Mouse (Mus musculus) mouse trophoblast stem cell (cell line): ENCODE results near the gene Yap1.

Experiments
- in situ Hi-C, 2 experiments: fragments of 300-500 bp; cut with MseI, MboI; formaldehyde crosslinking; loops; 2 replicates in 1 of 2; 3 replicates in 1 of 2; pipeline ENCODE4 v1.15.1; 2025

Yap1 gene

DNA sequence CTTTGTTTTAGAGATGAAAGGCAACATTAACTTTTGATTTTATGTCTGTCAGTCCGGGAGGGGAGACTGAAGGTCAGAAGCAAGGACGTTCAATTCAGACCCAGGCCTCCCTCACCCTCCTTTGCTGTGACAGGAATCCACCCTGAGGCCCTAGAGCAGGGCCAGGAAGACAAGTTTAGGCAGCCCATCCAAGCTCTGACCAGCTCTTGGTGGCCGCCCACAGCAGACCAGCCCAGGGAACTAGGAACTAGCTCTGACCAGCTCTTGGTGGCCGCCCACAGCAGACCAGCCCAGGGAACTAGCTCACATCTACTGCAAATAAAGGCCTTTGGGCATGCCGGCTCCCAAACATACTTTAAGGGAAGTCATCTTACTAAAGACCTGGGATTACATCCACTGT lies 26.8 kb downstream of the Yap1 start:
- in situ Hi-C loops: no loop called here

DNA sequence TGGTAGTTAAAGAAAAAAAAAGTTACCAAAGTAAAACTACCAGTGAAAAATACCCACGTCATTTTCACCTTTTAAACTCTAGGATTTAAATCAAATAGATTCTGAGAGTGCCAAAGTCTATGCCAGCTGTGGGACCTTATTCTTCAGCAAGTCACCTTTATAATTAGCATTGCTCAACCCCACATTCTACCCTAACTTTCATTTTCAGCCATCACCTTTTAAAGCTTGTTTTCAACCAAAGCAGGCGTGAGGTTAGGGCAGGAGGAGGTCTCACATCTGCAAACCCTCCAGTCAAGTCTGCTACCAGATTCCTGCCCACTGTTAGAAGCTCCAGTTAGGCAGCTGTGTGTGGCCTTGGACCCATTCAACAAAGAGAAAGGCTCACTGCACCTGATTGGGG lies 32.4 kb downstream of the Yap1 start:
- in situ Hi-C loops: no loop called here

DNA sequence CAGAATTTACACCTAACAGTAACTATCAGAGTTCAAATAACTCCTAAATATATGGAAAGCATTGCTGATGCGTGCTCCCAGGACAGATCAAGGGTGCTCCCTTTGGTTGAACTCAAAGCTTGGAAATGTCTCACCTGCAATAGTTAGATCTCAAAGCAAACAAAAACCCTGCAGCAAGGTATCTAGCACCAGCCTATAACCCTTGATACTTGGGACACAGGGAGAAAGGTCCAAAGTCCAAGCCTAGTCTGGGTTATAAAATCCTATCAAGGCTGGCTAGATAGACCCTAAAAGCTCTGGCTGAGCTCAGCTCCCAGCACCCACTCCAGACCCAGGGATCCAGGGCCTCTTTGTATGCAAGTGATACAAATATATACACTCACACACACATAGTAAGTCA lies 36.4 kb downstream of the Yap1 start:
- in situ Hi-C loops: no loop called here

DNA sequence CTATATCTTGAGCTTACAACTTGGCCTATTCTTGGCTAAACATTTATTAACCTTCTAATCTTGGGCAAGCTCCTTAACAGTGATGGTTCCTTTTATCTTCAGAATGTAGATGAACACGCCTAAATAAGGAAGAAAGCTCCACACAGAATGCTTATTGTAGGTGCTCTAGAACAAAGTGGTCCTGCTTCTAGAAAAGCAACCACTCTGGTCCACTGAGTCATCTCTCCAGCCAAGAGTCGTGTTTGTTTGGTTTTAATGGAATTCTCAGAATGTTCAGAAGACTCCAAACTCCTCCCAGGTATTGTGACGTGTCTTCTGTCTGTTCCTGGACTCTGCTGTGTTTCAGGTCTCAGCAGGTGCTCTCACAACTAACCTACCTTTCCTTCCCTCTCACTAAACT lies 38.8 kb downstream of the Yap1 start:
- in situ Hi-C loops: no loop called here

DNA sequence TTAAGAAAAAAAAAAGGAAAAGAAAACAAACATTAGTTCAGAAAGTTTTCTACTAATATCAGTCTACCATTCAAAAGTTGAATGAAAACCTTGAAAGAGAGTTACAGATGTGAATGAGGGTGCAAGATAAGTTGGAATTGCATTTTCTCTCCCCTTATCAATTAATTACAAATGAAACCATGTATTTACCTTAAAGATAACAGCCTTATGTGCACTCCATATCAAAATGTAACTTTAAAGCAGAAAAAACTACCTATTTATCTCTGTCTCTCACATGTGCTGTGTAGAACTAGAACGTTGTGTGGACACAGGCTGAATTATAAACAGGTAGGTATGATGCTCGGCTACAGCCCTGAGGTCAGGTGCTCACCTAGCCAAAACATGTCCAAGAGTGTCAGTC lies 40.5 kb downstream of the Yap1 start:
- in situ Hi-C loops: no loop called here

DNA sequence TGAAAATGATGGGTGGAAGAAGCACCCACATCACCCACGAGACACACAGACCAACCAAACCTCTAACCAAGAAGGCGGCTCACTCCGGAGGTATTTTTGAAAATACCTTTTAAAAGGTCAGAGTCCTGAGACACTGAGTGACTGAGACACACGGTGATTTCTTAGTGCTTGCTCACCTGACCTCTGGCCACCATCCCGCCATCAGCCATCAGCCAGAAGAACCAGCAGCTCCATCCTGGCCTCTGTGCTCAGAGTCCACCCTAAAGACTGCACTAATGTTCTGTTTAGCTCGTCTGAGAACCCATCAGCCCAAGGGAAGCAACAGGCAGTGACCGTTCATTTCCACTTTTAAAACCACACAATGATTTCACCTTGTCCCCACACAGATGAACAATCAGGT lies 41.5 kb downstream of the Yap1 start:
- in situ Hi-C loops: no loop called here

DNA sequence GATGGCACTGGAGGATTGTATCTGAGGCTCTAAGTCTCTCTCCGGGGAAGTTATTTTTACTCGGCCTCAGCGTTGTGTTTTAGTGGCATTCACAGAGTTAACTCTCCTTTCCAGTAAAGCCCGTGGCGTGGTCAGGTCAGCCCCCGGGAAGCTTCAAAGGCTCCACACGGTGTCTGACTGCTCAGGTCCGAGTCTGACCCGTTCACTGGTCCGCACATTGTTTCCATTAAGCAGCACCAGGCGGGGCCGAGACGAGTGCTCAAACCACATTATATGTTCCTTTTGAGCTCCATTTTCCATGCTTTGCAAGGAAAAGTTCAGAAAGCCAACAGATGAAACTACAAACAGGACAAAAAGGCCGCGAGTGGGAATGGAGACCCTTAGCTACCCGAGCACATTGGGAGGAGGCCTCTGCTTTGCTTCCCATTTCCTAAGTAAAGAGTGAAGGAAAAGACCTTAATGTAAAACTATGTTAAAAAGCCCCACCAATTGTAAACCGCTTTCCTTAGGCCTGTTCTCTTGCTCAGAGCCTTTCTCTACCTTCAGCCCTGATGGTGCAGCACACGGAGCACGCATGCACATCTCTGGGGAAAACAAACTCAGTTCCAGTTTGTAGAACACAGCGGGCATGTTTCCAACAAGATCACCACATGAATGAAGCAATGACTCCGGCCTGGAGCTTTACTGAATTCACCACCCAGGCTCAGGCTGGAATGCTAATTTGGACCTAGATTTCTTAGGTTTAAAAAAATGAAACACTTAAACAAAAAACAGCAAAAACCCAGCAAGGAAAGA lies 42.8 kb downstream of the Yap1 start:
- in situ Hi-C loops: no loop called here

DNA sequence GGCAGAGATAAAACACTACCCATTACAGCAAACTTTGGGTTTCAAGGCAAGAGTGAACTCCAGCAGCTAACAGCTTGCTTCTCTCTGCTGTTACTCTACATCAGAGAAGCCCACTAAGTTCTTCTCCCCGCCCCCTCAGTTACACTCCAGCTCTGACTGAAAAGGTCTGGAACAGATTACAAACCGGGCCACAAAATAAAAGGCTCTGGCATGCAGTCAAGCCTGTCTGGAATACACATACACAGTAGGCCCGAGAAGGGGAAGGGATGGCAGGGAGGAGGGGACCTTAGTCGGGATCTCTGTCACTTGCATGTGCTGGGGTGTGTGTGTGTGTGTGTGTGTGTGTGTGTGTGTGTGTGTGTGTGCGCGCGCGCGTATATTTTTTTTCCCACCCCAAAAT lies 44.0 kb downstream of the Yap1 start:
- in situ Hi-C loops: no loop called here

DNA sequence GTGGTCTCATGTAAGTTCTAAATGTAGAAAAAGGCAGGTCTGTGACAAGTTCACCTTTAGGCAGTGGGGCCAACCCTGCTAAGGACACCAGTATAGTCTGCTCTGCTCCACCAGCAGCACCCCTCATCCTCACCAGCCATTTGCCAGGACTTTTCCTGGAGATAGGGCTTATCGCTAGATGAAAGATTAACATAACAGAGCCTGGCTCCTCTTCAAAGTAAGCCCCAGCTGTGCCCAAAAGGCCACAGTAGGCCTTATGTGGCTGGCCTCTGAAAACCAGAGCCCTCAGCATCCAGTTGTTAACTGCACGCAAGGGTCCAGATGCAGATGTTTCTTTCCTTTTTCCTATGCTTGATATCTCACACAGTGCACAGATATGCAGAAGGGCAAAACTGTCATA lies 45.1 kb downstream of the Yap1 start:
- in situ Hi-C loops: no loop called here

DNA sequence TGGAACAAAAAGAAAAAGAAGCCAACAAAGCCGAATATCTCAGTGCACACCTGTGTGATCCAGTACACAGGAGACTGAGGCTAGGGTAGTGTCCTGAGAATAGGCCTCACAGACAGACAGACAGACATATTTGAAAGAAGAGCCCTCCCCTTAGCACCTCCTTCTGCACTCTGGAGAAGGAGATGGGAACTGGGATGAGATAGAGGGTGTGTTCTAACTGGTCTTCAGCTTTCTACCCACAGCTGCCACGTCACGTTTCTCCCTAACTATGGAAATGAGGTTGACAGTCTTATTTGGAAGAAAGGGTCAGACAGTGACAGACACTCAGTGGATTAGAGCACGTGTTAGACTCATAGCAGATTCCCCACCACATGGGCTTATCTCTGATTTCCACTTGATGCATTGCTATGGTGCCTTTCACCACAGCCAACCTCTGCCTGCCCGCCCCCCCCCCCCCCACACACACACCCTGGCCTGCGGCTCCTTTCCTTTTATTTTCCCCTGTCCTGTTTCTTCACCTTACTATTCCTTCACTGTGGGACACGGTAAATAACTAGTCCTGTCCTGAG lies 46.3 kb downstream of the Yap1 start:
- in situ Hi-C loops: no loop called here

DNA sequence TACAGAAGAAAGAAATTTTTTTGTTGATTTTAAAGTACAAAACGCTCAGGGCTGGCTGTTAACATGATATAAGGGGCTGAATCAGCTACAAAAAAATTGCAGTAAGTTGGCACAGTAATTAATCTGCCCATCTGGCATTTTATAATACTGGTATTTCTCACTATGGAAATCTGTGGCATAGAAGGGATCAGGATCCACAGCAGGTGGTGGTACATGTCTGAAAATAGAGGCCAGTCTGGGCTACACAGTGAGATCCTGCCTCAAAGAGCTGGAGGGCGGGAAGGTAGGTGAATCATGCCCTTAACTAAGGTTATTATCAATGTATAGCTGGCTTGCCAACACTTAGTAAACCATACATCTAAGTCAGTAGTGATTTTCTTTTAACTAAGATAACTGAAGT lies 47.0 kb downstream of the Yap1 start:
- in situ Hi-C loops: no loop called here

DNA sequence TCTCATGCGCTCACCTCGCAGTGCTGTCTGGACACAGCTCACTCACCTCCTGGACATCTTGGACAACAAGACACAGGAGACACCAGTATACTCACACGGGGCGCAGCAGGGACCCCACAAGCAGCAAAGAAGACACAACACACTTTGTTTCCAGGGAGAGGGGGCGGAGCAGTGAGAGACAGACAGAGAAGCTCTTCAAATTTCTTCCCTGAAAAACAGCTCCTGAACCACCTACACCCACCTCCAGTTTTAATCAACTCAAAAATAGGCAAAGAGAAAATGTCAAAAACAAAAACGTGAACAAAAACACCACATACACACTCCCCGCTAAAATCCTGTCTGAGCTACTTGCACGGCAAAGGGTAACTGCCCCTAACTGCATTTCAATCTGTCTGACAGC lies 48.0 kb downstream of the Yap1 start:
- in situ Hi-C loops: no loop called here

DNA sequence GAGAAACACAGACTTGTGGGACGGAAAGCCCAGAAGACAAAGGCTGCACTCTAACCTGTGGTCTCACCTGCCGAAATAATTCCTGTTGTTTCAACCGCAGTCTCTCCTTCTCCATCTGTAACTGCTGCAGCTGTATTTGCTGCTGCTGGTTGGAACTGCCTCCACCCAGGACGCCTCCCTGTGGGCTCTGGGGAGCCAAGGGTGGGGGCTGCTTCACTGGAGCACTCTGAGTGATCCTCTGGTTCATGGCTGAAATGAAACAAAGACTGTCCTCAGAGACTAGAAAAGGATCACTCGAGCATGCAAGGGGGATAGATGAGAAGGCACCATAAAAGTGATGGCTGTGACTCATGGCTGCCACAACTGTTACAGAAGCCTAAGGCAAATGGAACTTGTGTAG lies 51.5 kb downstream of the Yap1 start:
- in situ Hi-C loops: no loop called here

DNA sequence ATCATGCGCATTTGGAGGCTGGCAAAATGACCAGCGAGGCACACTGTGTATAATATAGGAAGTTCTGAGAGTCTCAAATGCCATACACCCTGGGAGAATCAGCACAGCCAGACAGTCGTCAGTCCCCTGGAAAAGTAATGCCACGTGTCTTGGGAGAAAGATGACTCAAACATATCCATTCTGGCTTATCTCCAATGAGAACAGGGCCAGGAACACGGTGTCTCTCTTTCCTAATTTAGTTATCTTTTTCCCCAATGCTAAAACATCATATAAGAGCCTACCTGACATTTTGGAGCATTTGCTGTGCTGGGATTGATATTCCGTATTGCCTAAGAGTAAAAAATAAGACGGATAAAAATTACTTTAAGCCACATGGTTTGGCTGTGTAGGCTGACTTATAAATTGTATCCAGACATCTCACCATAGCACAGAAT lies 54.2 kb downstream of the Yap1 start:
- in situ Hi-C loops: no loop called here

DNA sequence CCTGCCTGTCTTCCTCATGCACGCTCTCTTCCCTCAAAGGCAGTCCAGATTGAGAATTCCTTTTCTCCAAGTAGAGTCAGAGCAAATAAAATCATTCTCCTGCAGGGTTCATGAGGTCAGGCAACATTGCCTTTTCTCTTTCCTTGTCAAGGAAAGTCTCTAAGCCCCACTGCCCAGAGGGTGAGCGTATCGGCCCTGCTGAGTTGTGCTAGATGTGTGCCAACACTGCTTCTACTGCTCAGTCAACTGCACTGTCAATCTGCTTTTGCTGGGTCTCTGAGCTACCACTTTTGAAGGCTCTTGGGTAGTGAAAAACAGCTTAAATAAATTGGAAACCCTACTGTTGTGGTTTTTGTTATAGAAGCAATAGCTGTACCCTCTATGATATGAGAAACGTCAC lies 56.5 kb downstream of the Yap1 start:
- in situ Hi-C loops: no loop called here

DNA sequence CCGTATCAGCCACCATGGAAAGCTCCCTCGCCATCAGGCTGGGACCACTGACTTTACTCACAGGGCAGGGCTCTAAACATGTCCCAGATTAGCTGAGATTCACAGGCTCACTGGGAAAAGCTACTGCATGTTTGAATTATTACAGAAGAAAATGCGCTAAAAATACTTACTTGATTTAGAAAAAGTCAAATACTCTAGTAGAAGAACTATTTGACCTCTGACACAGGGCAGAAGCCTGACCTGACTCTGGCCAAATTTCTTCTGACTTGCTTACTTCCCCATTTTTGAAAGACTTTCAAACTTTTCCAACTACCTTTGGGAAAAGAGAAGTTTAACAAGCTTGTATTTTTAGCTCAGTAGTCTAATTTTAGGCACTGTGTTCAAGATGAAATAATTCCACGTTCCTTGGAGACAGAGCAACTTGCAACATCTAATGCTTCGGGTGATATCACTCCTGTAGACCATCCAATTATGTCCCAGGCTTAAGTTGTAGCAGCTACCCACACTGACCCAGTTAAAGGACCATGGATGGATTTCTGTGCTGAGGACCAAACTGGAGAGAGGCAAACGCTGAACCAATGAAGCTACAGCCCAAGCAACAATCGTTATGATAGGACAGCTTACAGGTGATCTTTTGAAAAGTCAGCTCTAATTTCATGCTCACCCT lies 60.5 kb downstream of the Yap1 start:
- in situ Hi-C loops: no loop called here

DNA sequence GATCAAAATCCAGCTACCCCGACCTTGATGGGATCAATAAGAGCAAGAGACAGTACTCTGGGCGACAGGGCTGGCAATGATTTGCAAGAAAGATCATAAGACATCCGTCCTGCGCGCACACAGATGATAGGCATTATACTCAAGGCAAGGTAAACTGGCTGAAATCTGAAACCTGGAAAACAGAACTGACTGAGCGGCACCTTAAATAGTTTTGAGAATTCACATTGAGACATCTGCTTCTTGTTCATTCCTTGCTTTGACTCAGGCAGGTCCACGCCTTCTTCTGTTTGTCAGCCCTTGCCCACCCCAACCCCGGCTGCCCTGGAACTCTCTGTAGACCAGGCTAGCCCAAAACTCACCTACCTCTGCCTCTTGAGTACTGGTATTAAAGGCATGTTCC lies 61.7 kb downstream of the Yap1 start:
- in situ Hi-C loops: no loop called here

DNA sequence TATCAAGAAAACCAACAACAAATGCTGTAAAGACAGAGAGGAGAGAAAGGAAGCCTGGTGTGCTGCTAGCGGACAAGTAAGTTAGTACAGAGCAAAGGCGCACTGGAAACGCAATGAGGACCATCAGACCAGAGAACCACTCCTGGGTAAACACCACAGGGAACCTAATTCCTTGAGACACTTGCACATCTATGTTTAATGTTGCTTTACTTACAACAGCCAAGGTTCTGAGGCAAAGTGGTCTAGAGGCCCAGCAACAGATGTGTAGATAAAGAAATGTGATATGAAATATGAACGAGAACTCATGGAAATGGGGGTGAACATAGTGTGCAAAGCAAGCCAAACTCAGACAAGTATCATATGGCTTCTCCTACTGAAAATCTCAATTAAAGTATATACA lies 64.3 kb downstream of the Yap1 start:
- in situ Hi-C loops: no loop called here

DNA sequence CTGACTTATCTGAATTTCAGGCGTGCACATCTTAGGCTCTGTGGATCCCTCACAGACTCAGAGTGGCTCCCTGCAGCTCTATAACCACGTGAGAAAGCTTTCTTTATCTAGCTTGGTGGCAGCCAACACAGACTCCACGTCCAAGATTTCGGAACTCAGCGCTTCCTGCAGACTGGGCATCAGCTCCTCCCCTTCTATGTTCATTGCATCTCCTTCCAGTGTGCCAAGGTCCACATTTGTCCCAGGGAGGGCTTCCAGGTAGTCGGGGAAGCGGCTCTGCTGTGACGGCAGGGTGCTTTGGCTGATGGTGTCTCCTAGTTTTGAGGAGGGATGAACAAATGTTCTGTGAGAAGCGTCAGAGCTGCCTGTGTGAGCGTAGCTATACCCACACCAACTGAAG lies 70.0 kb downstream of the Yap1 start:
- in situ Hi-C loops: no loop called here

DNA sequence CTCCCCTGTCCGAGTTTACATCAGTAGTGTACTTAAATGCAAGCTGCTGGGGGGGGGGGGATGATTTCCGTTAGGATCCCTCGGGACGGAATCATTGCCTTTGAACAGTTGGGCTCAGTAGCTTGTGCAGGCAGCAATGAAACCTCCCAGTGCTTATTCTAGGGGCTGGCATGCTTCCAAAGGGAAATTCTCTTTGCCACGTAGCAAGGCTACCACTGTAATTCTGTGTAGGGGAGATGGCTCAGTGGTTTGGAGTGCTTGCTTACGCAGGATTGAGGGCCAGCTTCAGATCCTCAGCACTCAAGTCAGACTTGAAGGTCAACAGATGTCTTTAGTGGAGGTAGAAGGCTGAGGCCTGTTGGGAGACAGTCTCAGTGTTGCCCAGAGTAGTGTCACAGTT lies 74.8 kb downstream of the Yap1 start:
- in situ Hi-C loops: no loop called here

DNA sequence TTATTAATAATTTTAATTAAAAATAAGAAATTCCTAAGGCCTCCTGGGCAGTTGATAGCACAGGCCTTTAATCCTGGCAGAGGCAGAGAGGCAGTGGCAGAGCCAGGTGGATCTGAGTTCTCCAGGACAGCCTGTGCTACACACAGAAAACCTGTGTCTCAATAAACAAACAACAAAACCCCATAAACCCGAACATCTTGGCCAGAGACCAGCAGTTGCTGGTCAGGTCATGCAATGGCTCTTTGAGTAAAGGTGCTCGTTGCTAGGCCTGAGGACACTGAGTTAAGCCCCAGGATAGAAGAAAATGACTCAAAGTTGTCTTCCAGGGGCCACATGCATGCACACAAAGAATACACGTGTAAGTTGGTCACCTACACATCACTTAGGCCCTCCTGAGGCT lies 75.5 kb downstream of the Yap1 start:
- in situ Hi-C loops: no loop called here

DNA sequence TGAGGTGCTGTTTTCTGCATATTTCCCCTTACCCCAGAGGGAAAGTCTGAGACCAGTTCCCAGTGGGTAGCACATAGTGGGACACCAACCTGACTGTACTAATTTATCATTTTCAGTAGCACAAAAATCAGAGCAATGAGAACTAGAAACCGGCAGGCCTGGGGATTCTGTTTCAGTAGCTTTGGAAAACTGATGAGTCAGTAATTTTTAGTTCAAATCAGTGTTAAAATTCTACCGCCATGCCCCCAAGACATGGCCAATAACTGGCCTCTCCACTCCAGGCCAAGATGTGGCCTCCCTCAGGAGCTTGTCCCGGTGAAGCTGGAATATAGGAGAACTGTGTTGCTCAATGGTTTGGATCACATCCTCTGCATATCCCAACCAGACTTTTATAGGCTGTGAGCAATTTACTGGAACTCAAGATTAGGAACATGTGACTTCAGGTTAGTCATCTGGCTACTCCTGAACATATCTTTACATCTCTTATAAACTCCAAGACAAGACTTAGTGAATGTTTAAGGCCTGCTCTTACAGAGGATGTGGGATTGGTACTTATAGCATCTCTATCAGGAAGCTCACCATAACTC lies 76.1 kb downstream of the Yap1 start:
- in situ Hi-C loops: no loop called here

DNA sequence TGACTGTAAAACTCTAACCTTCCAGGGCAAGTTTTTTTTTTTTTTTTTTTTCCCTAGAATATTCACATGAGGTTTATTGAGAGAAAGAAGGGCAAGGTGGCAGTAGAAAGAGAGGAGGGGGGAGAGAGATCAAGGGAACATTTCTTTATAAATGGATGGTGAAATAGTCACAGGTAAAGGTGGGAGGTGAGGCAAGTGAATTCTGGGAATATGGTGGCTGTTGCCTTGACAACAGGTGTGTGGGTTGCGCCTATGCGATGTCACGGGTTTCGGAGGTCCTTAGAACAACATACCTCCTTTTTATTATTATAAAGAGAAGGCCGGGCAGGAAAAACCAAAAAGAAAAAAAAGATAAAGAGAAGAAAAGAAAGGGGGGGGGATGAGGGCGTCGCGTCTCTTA lies 89.5 kb downstream of the Yap1 start:
- in situ Hi-C loops: no loop called here
